Mouse (Mus musculus) G1E (cell line): ENCODE results near the gene Micu1.

Experiments used
- CTCF ChIP-seq: IDR thresholded peaks from 2 replicates; pipeline ENCODE4 v1.5.1; 2012; ENCODE audit warnings: low read depth, low read length, inconsistent platforms, mixed read lengths
- GATA1 ChIP-seq: IDR thresholded peaks from 2 replicates; pipeline ENCODE4 v1.6.1; 2012; ENCODE audit warnings: borderline replicate concordance, low read length, inconsistent platforms, mixed read lengths
- GATA2 ChIP-seq: IDR thresholded peaks from 2 replicates; pipeline ENCODE4 v1.6.1; 2012; ENCODE audit warnings: low read depth, low read length, inconsistent platforms, borderline replicate concordance
- TAL1 ChIP-seq: conservative IDR thresholded peaks from 2 replicates; pipeline ENCODE4 v1.6.1; 2012; ENCODE audit warnings: low read depth, low read length, inconsistent platforms, mixed read lengths

GRCm38 (mm10) chr10:59843125-59843524 is 140.8 kb downstream of the Micu1 start:
- TF ChIP-seq CTCF (no peak), TAL1 (no peak), GATA1 (no peak), GATA2 (no peak)
